Mouse (Mus musculus) intestine, embryonic 16.5 days (tissue): ENCODE data around the gene Fcna. TPM values are rescaled to one million over a fixed set of nuclear protein-coding genes. Genes with fewer than 3 reads are reported as not detected.
A peak's percentile ranks its signal among the peaks of the same experiment; 100 is the strongest.

Experiments
- ATAC-seq: fragments of 200-750 bp; cut with Nextera tagmentation; 2 replicates; pipeline ENCODE4 v1.8.0; 2017; ENCODE audit warnings: moderate TSS enrichment, moderate library complexity
- H3K27ac ChIP-seq: fragments of 300-500 bp; sonication (generic); 2 replicates; pipeline ENCODE4 v1.5.1; 2014; ENCODE audit warnings: mild to moderate bottlenecking, low read length
- H3K27me3 ChIP-seq: fragments of 300-500 bp; sonication (generic); replicated peaks from 2 replicates; pipeline ENCODE4 v1.6.1; 2014; ENCODE audit warnings: low read length, control low read depth, mixed read lengths; ENCODE audit not compliant: control insufficient read depth, insufficient read depth
- H3K36me3 ChIP-seq: fragments of 300-500 bp; sonication (generic); 2 replicates; pipeline ENCODE4 v1.6.1; 2014; ENCODE audit warnings: low read length, control low read depth; ENCODE audit not compliant: control insufficient read depth, insufficient read depth
- H3K4me1 ChIP-seq: fragments of 300-500 bp; sonication (generic); 2 replicates; pipeline ENCODE4 v1.6.1; 2014; ENCODE audit warnings: low read length, control low read depth, mixed read lengths; ENCODE audit not compliant: control insufficient read depth, insufficient read depth
- H3K4me2 ChIP-seq: fragments of 300-500 bp; sonication (generic); 2 replicates; pipeline ENCODE4 v1.6.1; 2014; ENCODE audit warnings: low read depth, low read length, control low read depth
- H3K4me3 ChIP-seq: fragments of 300-500 bp; sonication (generic); 2 replicates; pipeline ENCODE4 v1.5.1; 2014; ENCODE audit warnings: mild to moderate bottlenecking, low read length
- H3K9ac ChIP-seq: fragments of 300-500 bp; sonication (generic); 2 replicates; pipeline ENCODE4 v1.6.1; 2014; ENCODE audit warnings: low read depth, low read length
- H3K9me3 ChIP-seq: fragments of 300-500 bp; sonication (generic); 2 replicates; pipeline ENCODE4 v1.6.1; 2016; ENCODE audit warnings: low read length, control low read depth; ENCODE audit not compliant: control insufficient read depth
- WGBS: fragments of 180-500 bp; shearing (Covaris S2); extraction: QIAGEN DNeasy Blood & Tissue Kit; methylation state at CpG from one replicate; pipeline ENCODE4 v1.1.7; 2014; 5-methylcytosine and 5-hydroxymethylcytosine counted together
- polyA plus RNA-seq: library from polyadenylated mRNA; unstranded; fragments of >200 nt; fragmentation: Nextera tagmentation; extraction: Ambion mirVana; gene quantifications from 2 replicates; pipeline ENCODE4 v1.2.1, GENCODE M21; 2015

Gene Fcna
- polyA plus RNA-seq, 1 experiment from 2014 or later, result 7.1 TPM

DNA sequence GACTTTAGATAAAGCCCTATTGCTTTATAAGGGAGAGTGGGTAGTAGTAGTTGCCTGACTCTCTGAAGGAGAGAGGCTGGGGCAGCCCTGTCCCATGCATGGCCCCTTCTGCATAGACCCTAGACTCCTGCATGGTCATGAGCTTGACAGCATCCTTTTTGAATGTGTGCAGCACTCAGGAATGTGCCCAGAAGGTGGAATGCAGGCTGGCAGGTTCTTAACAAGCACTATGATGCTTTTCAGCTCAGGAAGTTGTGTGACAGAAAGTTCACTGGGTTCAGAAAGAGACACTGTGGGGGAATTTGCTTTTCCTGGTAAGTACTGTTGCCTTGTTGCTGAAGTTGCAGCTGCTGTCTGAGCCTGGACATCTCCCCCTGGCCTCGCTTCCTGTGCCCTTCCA is 26.7 kb upstream of the Fcna start:
- no peak for ATAC-seq
- Histone ChIP-seq H3K9me3 (no peaks in the 10 kb centered on the region), H3K9ac (no peak overlapping the region), H3K4me3 (no peak overlapping the region), H3K36me3 (no peaks in the 10 kb centered on the region), H3K4me1 (no peaks in the 10 kb centered on the region), H3K4me2 (no peak overlapping the region), H3K27ac (no peak overlapping the region), H3K27me3 (no peaks in the 10 kb centered on the region)
- WGBS, result 79% methylated on average over 1 of the region's 1 CpGs

DNA sequence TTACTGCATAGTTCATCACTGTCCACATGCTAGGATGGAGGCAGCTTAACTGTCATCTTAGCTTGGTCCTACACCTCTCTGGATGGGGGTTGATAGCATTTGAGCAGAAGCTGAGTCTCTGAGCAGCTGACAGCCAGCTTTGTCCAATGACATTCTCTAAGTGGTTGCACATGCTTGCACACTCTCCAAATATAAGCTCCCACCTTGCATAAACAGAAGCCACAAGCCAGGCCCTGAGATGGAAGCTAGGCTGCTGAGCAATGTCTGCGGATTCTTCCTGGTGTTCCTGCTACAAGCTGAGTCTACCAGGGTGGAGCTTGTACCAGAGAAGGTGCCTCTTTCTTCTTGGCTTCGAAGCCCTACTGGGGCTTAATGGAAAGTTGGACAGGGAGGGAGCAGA is 25.1 kb upstream of the Fcna start, which contains the start of gene Lcn8:
Gene Lcn8, plus strand, starts transcription at position 219 of the 400 bp plus-strand sequence.
- no peaks in the 10 kb centered on the region for H3K4me1 ChIP-seq
- WGBS, result 83% methylated on average over 2 of the region's 2 CpGs
- H3K9ac ChIP-seq, result no peak within 1 kb of the TSS
- no peaks in the 10 kb centered on the region for H3K9me3 ChIP-seq
- no peak for ATAC-seq
- no peak within 1 kb of the TSS for H3K4me2 ChIP-seq
- no peaks in the 10 kb centered on the region for H3K27me3 ChIP-seq
- no peaks in the 10 kb centered on the region for H3K36me3 ChIP-seq
- no peak within 1 kb of the TSS for H3K4me3 ChIP-seq
- H3K27ac ChIP-seq, result no peak within 1 kb of the TSS

DNA sequence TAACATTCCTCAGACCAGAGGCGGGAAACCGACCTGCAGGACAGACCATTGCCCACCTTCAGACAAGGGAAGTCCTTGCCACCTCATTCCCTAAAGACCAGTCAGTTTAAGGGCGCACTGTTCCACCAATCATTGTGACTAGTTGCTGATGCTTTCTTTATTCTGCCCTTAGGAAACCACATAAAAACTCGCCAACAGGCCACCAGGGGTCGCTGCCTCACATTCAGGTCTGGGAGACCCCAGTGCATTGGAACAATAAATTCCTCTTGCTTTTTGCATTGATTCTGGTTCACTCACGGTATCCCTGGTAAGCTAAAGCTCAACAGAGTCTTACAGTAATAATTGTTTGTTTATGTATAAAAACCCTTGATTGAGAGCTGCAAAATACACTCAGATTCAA is 12.1 kb upstream of the Fcna start:
- ATAC-seq, result no peak
- Histone ChIP-seq H3K9me3 (no peaks in the 10 kb centered on the region), H3K36me3 (no peaks in the 10 kb centered on the region), H3K4me1 (no peaks in the 10 kb centered on the region), H3K4me3 (no peak overlapping the region), H3K27me3 (no peaks in the 10 kb centered on the region), H3K9ac (no peak overlapping the region), H3K4me2 (no peak overlapping the region), H3K27ac (no peak overlapping the region)
- WGBS, result 18% methylated on average over 6 of the region's 6 CpGs

DNA sequence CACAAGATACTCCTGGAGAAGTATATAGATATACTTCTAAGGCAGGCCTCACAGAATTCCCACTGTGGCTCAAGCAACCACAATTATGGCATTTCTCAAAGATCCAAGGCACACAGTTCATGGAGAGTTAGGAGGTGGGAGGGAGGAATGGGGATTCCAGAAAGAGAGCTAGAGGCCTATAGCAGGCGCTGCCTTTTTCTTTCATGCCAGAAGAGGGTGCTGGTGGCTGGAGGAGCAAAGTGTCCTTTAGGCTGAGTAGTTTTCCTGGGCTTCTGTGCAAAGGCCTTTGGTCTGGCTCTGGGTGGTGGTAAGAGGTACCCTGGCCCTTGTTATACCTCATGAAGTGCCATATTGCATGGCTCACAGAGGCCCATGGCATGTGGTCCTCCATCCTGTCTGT is 6.2 kb upstream of the Fcna start:
- Histone ChIP-seq H3K4me3 (no peak overlapping the region), H3K9ac (no peak overlapping the region), H3K9me3 (no peaks in the 10 kb centered on the region), H3K4me1 (no peaks in the 10 kb centered on the region), H3K4me2 (no peak overlapping the region), H3K27me3 (no peaks in the 10 kb centered on the region), H3K36me3 (no peaks in the 10 kb centered on the region), H3K27ac (no peak overlapping the region)
- 58% methylated on average over 1 of the region's 1 CpGs for whole genome bisulfite sequencing
- ATAC-seq, result no peak

DNA sequence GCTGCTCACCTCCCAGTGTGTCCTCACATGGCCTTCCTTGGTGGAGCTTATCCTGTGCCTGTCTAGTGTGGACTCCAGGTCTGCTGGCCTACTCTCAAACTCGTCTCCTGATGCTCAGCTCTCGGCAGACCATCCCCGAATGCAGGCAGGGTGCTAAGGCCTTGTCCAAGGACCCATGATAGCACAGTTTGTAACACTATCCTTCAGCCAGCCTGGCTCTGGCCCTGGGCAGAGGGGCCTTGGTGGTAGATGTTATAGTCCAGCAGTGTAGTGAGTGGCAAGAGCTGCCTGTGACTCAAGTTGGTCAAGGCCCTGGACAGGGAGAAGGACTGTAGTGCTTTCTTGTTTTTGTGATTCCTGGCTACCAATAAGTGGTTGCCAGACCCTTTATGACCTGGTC is 5.8 kb upstream of the Fcna start:
- H3K9ac ChIP-seq, result no peak overlapping the region
- no peak for ATAC-seq
- H3K4me1 ChIP-seq, result no peaks in the 10 kb centered on the region
- H3K4me3 ChIP-seq, result no peak overlapping the region
- 87% methylated on average over 3 of the region's 3 CpGs for WGBS
- H3K4me2 ChIP-seq, result no peak overlapping the region
- H3K27me3 ChIP-seq, result no peaks in the 10 kb centered on the region
- no peaks in the 10 kb centered on the region for H3K9me3 ChIP-seq
- H3K36me3 ChIP-seq, result no peaks in the 10 kb centered on the region
- no peak overlapping the region for H3K27ac ChIP-seq

DNA sequence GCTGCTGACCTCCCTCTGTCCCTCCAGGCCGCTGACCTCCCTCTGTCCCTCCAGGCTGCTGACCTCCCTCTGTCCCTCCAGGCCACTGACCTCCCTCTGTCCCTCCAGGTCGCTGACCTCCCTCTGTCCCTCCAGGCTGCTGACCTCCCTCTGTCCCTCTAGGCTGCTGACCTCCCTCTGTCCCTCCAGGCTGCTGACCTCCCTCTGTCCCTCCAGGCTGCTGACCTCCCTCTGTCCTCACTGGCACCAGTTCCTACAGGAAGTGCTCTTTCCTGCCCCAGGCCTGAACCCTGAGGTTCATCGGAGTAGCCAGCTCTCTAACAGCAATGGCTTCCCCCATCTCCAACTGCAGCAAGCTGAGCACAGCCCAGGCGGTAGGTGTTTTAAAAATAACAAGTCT is 908 bp upstream of the Fcna start:
- ATAC-seq, result no peak
- H3K4me3 ChIP-seq, result no peak overlapping the region
- H3K27me3 ChIP-seq, result no peaks in the 10 kb centered on the region
- no peak overlapping the region for H3K9ac ChIP-seq
- no peaks in the 10 kb centered on the region for H3K4me1 ChIP-seq
- 48% methylated on average over 4 of the region's 4 CpGs for WGBS
- no peak overlapping the region for H3K4me2 ChIP-seq
- H3K36me3 ChIP-seq, result no peaks in the 10 kb centered on the region
- no peak overlapping the region for H3K27ac ChIP-seq
- H3K9me3 ChIP-seq, result no peaks in the 10 kb centered on the region

DNA sequence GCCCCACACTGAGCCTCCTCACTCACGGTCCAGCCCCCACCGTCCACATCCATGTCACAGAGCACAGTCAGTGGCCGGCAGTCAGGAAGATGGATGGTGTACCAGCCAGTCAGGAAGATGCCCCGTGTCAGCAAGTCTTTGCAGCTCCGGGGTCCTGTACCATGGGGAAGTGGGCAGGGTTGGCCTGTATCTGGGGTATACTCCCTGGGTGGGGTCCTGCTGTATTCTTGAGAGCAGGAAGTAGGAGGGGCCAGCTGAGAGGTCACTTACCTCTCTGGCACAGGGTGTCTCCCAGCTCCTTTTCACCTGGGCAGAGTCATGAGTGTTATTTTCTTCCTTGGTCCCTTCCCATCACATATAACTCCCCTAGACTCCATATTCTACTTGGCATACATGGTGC is 1.8 kb downstream of the Fcna start:
- ATAC-seq, result no peak
- no peak overlapping the region for H3K4me3 ChIP-seq
- no peaks in the 10 kb centered on the region for H3K9me3 ChIP-seq
- H3K4me2 ChIP-seq, result no peak overlapping the region
- H3K9ac ChIP-seq, result no peak overlapping the region
- no peaks in the 10 kb centered on the region for H3K27me3 ChIP-seq
- H3K36me3 ChIP-seq, result no peaks in the 10 kb centered on the region
- H3K4me1 ChIP-seq, result no peaks in the 10 kb centered on the region
- WGBS, result 58% methylated on average over 5 of the region's 5 CpGs
- H3K27ac ChIP-seq, result no peak overlapping the region

DNA sequence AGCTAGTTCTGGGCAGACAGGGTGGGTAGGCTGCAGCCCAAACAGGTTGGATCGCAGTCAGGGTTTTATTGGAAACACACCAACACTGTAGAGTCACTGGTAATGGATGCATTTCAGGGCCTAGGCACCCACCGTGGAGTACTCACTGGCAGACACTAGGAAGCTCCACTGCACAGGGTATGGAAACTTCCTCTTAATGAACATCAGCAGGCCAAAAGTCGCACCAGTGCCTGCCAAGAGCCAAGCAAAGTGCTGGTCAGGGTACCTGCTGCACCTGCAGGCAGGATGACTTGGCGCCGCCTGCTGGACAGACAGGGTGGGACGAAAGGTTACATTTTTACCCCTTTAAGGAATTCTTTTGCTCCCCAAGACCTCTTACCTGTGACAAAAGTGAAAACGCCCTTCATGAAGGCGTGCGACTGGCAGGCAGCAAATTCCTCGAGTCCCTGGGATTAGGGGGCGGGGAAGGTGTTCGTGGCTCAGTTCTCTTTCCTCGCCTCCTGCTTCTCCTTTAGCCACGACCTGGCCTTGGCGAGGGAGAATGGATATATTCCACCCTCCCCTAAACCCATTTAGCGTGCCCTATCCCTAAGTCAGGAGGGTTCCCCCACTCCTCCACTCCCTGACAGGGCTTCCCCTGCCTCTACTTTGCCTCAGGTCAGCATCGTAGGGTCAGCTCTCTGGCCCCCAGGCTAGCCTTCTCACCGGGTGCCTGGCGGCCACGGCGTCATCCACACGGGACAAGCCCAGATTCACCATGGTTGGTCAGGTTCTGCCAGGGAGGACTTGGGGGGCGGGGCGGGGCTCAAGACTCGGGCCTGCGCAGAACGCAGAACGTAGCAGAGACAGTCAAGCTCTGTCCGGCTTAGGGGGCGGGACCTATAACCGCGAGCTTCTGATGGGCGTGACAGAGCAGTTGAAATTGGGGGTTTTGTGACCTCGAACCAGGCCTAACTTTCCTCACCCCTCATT is 6.3 kb downstream of the Fcna start, which contains the start of gene Tmem141:
Gene Tmem141, minus strand, starts transcription at position 777 of the 972 bp plus-strand sequence.
- Histone ChIP-seq H3K9me3 (no peaks in the 10 kb centered on the region), H3K9ac (peak within 1 kb of the TSS; percentile 72), H3K27ac (0 out of 2 replicates have a peak within 1 kb of the TSS, but pooled peaks have one; percentile 61), H3K4me1 (no peaks in the 10 kb centered on the region), H3K4me3 (peak within 1 kb of the TSS; percentile 66), H3K4me2 (peak within 1 kb of the TSS; percentile 90), H3K27me3 (peaks cover 5% of the 10 kb centered on the region; the same call in 1 of the 2 replicates), H3K36me3 (no peaks in the 10 kb centered on the region)
- 5% methylated on average over 34 of the region's 34 CpGs for WGBS
- ATAC-seq, result peak; percentile 96

DNA sequence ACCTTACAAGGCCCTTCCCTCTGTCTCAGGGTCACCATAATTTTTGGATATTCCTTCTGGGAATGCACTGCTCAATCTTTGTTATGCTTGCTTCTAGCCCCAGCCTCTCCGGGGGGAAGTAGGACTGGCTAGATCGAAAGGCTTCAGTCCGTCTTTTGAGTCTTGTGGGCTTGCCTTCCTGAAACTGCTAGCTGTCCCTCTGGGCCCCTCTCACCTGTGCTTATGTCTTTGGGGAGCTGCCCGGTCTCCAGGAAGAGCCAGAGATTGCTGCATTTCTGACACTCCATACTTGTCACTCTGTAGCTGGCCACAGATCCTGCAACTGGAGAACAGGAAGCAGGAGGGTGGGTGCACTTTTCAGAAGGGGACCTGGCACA is 7.0 kb downstream of the Fcna start:
- Histone ChIP-seq H3K36me3 (no peaks in the 10 kb centered on the region), H3K27me3 (peaks cover 12% of the 10 kb centered on the region; the same call in 1 of the 2 replicates), H3K4me2 (peak overlapping the region; percentile 90; the same call in 1 of the 2 replicates), H3K27ac (no peak overlapping the region), H3K4me3 (0 out of 2 replicates have a peak overlapping the region, but pooled peaks have one; percentile 66), H3K4me1 (peaks cover 6% of the 10 kb centered on the region; the same call in 1 of the 2 replicates), H3K9ac (no peak overlapping the region), H3K9me3 (no peaks in the 10 kb centered on the region)
- ATAC-seq, result no peak
- WGBS, result 83% methylated on average over 4 of the region's 4 CpGs
